Mouse (Mus musculus): Measurements from ENCODE around the gene Kcnj9.

GRCm38 (mm10) chr1:172305153-172305552 lies 24.0 kb downstream of the Kcnj9 start:
- TF ChIP-seq EP300 (IDR thresholded peaks at IDR 0.05; ENCODE audit: low read depth) = no peak
- no peak for TF ChIP-seq CTCF (IDR thresholded peaks at IDR 0.05; ENCODE audit: low read depth)
